Mouse (Mus musculus): Measurements from ENCODE around the gene Otp.

The Otp gene

DNA sequence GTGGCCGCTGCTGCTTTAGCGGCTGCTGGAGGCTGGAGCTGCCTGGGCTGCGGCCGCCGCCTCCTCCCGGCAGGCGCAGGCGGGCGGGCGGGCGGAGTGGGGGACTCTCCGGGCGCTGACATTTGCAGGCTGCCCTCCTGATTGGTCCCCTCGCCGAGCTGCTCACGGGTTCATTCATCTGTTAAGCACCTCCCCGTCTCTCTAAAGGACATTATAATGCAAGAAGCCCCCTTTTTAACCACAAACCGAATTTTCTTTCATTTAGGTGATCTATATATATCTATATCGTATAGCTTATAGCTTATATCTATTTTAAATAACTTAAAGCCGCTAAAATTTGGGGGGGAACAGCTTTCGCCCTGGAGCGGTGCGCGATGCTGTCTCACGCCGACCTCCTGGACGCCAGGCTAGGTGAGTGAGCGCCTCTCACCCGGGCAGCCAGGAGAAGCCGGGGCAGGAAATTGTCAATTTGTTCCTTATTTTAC is at the start of gene Otp:
Gene Otp, plus strand, starts transcription at position 207 of the 485 bp plus-strand sequence.
- DNase-seq (ENCODE audit: extremely low read depth, low read depth, low spot score), result no peak

DNA sequence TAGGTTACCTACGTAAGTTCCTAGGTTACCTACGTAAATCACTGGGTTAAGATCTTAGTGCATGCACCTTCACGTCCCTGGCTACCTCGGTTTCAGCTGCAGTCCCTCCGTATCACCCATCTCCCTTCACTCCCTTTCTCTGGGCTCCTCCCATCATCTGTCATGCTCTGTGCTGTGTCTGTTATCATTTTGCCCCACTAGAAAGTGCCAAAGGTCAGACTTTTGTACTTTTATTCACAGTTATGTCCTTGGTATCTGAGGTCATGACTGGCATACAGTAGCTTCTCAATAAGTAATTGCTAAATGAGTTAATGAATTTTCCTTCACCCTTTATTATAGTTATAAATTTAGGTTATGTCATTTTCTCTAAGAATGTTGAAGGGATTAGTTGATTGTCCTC is 49.0 kb upstream of the Otp start:
- DNase-seq (ENCODE audit: extremely low read depth, low read depth, low spot score), result no peak

DNA sequence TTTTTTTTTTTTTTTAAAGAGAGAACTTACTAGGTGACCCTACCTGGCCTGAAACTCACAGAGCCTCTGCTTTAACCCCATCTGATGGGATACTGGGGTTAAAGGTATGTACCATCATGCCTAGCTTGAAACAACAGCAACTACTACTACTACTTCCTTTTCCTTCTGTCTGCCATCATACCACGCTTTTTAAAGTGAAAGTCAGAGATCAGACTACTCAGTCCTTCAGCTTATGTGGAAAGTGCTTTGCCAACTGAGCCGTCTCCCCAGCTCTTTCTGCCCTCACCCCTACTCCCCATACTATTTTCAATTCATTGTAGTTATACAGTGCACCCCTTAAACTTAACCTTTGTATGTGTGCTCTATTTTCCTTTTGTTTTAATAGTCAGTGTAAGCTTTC is 48.4 kb upstream of the Otp start:
- DNase-seq (ENCODE audit: extremely low read depth, low read depth, low spot score), result no peak

DNA sequence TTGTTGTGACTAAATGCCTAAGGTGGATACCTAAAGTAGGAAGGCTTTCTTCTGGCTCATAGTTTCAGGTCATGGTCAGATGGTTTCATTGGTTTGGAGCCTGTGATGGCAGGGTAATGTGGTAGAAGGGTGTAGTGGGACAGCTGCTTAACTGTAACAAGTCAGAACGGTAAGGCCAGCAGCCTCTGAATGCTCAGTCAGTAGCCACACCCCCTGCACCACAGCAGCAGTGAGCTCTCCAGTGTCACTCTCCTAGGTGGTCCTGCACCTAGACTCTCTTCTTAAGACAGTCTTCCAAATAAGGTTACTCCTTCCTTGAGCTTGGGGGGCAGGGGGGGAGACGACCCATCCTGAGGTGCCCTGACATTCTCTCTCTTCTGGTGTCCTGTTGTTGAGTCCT is 47.6 kb upstream of the Otp start:
- DNase-seq (ENCODE audit: extremely low read depth, low read depth, low spot score), result no peak

DNA sequence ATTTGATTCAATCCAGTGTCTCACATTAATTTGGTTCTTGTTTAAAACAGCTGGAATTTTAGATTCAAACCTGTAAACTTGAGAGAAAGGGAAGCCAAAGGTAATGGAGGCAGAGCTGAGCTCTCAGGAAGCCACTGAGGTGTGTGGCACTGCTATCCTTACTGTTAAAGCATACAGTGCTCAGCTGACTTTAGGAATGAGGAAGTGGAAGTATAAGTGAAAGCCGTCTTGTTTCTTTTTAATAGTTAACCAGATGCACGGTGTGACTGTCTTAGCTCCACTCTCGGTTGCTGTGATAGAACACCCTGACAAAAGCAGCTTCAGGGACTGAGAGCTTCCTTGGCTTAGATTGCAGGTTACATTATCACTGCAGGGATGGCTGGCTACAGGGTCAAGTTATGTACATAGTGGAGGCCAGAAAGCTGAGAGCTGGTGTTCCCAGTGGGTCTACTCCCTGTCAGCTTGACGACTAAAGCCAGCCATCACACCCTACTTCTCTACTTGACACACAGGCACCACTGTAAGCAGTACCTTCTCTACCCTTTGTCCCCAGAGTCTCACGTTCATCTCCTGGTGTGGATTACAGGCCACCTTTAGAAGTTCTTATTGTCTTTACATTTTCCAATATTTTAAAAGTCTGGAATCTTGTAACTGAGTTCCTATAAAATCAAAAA is 37.2 kb upstream of the Otp start:
- no peak for DNase-seq (ENCODE audit: extremely low read depth, low read depth, low spot score)

DNA sequence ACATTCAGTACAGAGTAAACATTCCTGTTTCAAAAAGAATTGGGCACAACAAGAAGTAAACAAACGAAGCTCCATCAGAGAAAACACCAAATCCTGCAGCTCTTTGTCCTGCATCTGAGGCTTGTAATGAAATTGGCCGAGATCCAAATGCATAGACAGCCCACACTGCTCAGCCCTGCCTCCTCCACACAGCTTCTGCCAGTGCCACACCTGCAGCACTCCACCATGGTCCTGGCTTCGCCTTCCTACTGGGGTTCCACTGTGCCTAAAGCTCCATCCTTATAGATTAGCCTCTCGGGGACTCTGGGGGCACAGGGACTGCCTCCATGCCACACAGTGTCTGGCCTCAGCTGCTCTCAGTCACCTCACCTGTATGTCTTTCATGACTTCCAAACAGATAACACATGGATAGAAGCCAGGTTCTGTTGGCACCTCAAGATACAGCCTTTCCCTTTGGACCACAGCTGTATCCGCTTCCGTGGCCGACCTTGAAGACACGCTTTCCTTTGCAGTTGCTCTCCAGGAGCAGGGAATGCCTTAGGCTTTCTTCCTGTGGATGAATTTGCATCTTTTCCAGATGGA is 36.6 kb upstream of the Otp start:
- DNase-seq (ENCODE audit: extremely low read depth, low read depth, low spot score), result no peak

DNA sequence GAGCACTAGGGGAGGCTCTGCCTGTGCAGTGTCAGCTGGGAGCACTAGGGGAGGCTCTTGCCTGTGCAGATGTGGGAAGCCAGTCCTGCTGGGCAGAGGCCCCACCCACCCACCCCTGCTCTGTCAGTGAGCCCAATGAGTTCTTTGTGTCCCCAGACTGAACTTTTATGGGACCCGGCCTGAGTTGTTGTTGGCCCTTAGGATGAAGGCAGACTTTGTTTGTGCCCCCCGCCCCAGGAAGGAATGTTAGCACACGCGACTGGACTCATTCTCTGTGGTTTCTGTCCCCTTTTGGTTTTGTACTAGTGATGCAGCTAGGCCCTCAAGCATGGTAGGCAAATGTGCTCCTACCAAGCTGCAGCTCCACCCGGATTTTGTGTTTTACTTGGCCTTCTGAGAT is 32.2 kb upstream of the Otp start:
- no peak for DNase-seq (ENCODE audit: extremely low read depth, low read depth, low spot score)

DNA sequence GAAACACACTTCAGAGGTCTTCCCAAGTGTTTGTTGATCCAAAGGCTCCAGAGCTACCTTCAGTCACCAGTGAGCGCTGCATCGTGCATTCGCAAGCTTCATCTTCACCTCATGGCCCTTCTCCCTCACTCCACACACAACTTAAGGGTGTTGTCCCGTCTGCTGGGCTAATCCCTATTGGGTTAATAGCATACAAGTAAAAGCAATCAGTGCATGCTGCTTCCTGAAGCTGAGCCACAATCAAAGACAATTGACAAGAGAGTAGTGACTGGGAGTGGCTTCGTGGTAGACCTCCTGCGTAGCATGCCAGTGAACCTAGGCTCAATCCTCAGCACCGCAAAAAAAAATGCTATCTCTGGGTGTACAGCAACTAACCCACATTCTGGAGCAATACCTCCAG is 27.5 kb upstream of the Otp start:
- DNase-seq (ENCODE audit: extremely low read depth, low read depth, low spot score), result no peak

DNA sequence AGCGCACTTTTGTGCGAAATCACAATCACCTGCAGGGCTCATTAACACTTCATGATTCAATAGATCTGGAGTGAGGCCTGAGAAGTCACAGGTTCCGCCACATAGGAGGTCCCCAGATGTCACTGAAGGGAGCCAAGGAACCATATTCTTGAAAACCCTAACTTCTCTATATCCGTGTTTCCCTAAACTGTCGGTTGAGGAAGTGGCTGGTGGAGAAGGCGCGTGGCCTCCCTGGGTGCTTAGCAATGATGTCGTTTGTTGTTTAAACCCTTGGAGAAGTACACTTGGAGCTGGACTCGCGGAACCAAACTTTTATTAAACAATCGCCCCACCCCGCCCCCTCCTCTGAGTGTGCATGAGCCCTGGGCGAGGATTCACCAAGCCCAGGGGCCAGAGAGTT is 26.1 kb upstream of the Otp start:
- DNase-seq (ENCODE audit: extremely low read depth, low read depth, low spot score), result no peak

DNA sequence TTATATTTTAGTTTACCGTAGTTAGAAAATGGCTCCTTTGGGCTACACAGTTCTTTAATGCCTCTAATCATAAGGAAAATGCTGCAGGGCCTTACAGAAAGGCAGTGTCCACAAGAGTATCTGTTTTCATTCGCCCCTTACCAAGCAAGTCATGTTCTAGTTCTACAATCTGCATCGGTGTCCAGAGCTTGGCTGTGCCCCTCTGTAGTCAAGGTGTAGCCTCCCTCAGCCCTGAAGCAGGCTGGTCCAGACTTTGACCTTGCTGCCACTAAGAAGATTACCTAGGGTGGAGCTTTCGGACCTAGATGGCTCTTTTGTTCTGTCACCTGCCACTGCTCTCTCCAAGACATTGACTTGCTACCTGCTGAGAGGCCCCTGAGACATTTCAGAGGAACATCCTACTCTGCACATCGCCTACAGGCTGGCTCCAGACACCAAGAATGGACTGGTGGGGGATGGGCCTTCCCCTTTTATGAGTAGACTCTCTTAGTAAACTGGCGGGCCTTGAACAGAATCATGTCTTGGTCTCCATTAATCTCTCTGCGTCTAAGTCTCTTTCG is 17.3 kb upstream of the Otp start:
- DNase-seq (ENCODE audit: extremely low read depth, low read depth, low spot score), result no peak

DNA sequence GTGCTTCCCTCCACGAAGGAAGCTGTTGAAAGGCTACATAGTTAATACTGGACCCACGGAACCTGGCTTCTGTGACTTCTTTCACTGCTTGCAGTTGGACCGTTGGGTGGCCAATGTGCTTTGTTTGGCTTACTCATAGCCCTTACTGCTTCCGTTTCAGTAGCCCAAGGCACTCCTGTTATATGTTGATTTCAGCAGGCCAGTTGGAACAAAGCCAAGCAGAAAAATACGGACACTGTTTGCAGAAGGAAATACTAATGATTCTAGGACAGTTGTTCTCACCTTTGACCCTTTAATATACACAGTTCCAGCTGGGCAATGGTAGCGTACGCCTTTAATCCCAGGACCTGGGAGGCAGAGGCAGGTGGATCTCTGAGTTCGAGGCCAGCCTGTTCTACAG is 16.1 kb upstream of the Otp start:
- DNase-seq (ENCODE audit: extremely low read depth, low read depth, low spot score), result no peak

DNA sequence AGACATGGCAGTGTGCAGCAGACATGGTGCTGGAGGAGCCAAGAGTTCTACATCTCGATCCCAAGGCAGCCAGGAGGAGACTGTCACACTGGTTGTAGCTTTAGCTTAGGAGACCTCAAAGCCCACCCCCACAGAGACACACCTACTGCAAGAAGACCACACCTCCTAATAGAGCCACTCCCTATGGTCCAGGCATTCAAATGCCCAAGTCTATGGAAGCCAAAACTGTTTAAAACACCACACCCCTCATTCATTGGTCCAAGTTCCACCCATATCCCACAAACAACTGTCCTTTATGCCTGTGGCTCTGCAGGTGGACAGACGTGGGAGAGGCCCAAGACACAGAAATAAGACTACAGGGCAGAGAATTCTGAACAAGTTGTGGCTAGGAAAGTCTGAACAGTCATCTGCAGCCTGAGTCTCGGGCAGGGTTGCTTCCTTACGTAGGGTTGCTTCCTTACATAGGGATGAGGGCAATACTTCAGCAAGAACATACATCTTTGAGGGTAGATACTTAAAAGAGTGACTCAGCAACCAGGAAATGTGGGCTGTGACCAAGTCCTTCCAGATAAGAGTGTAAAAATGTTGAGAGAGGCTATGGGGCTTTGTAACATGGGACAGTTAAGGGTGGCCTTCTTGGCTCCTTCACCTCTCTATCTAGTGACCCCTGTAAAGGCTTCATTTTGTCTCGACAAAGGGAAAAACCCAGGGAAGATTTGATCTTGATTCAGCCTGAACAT is 12.7 kb upstream of the Otp start:
- DNase-seq (ENCODE audit: extremely low read depth, low read depth, low spot score), result no peak

DNA sequence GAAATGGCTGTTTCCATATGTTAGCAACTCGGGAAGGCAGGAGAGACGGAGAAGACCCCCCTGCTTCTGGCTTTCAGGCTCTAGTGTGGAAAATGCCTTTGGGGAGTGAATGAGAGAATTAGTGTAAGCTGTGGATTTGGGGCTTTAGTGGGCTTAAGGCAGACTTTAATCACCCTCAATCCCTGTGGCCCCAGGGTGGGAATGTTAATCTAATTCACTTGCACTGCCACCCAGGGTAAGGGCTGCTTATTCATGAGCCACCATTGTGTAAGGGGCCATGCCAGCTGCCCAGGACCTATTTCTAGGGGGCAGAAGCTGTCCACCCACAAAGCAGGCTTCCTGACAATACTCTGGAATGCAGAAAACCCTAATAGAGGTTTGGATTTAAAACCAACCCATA is 8.5 kb upstream of the Otp start:
- DNase-seq (ENCODE audit: extremely low read depth, low read depth, low spot score), result no peak

DNA sequence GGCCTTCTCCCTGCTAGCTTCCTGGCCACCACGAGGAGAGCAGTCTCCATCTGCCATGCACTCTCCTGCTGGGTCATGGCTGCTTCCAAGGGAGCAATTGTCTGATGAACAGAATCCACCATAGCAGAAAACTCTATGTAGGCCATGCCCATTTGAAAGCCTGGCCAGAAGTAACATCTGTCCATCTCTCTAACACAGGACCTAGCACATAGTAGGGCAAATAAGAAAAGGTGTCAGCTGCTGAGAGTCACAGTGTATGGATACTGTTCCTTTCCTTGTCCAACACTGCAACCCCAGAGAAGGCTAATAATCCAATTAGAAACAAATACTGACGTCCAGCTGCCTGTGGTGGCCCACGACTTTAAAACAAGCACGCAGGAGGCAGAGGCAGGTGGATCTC is 7.6 kb upstream of the Otp start:
- DNase-seq (ENCODE audit: extremely low read depth, low read depth, low spot score), result no peak

DNA sequence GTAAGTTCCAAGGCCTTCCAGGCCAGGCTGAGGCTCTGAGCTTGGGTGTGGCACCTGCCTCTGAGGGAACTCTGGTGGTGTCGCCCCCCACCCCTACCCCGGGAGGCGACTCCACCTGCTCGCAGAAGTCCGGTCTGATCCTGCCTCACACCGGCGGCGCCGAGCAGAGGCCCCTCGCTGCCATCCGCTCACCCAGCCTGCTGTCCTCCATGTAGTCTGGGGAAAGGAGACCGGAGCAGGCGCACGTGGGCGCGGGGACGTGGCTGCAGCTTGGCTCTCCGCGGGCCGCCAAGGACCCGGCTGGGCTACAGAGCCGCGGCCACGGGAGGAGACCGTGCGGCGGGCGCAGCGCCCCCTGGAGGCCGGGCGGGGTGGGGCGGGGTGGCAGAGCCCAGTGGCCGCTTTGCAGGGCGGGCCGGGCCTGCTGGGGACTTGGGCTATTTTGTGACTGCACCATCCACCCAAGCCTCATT is 6.9 kb upstream of the Otp start:
- DNase-seq (ENCODE audit: extremely low read depth, low read depth, low spot score), result no peak

DNA sequence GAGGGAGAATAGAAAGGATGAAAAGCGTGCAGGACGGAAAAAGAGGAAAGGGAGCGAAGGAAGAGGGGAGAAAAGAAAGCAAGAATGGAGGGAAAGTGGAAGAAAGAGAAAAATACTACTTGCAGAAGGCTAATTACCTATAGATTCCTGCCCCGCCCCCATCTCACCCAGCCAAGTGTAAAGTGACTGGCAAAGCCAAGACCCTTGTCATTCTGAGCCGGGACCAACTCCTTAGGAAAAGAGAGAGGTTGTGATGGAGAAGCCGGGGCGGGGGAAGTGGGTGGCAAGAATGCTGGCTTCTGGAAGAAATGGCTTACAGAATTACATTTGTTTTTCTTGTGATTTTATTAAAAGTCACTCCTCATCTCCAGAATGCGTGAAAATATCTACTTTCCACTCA is 5.9 kb upstream of the Otp start:
- DNase-seq (ENCODE audit: extremely low read depth, low read depth, low spot score), result no peak

DNA sequence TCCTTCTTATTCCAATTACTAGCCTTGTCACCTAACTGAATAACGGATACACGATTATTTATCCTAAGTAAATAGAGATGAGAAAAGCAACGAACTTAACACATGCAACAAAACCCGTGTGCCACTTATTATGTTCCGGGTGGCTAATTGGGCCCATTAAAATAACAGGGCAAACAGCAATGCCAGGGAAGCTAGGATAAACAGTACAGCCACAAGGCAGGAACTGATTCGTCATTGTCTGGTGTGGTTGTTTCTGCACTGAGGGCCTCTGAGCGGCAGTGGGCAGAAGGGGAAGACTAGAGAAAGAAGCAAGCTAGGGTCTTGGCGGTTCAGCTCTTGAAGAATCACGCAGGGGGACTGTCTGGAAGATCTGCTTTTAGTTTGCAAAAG is 5.3 kb upstream of the Otp start:
- DNase-seq (ENCODE audit: extremely low read depth, low read depth, low spot score), result no peak

DNA sequence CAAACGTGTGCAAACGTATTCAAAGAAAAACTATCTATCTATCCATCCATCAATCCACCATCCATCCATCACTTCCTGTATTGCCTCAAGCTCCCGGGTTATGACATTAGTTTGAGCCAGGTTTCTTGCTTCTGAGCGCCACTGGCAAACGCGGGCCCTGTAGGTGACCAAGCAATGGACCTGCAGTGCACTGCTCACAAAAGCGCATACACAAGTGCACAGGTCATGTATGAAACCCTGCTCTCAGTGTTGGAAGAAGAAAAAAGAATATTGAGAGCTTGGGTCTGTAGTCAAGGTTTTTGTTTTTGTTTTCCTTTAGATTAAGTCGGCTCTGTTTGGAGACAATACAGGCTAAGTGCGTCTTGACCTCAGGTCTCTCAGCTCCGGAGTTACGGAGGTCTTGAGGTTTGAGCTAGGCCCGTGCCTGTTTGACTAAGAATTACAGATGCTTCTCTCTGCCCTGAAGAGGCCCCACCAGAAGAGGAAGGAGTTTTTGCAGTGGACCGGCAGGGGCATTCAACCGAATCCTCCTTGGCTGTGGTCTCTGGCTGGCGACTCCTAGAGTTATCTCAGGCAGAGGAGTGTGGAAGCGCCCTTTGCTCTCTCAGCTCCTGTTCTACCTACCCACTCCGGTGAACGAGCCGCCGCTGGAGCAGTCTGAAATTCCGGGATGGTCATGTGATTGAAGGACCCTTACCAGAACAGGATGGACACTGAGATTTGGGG is 4.8 kb upstream of the Otp start:
- no peak for DNase-seq (ENCODE audit: extremely low read depth, low read depth, low spot score)

DNA sequence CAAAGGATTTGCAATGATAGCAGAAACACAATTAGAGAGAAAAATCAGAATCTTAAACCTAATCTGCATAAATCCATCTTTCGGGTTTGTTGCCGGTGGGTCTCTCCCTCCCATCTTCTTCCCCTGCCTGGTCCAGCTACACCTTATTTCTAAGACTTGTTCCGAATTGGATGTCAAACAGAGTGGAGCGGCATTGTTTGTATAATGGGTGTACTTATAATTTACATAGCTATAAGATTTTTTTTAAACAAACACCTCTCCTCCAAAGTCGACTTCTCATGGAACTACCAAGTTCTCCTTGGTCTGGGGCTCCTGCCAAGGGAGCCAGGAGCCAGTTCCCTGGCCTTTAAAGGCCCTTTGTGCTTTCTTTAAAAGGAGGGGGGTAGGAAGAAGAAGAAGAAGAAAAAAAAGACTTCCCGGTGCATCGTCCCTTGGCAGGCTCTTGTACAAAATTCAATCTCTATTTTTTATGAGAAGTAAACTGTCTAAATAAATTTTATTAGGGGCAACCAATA is 3.5 kb upstream of the Otp start:
- no peak for DNase-seq (ENCODE audit: extremely low read depth, low read depth, low spot score)

DNA sequence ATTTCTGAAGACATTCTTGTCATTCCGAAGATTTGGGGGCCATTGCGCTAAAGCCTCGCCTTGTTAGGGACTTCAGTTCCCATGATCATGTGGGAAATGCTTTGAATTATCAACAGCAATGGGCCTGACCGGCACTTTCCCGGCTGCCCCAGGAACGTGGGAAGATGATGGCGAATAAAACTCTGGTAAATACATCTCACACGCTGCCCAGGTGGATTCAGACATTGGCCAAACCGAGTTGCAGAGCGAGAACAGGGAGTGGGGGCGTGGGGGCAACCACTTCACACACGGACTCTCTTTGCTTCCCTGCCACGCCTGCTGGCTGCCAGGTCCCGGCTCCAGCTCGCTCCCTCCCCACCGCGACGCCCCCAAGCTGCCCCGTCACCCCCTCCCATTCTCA is 3.0 kb upstream of the Otp start:
- no peak for DNase-seq (ENCODE audit: extremely low read depth, low read depth, low spot score)
